Mouse (Mus musculus) splenic B cell, adult 2 months (primary cell): ENCODE results near the gene Hoxb1.

Source experiments
- DNase-seq: peaks from one replicate; pipeline ENCODE4 v3.0.0-alpha.2; 2011; ENCODE audit warnings: low read depth, low spot score
- H3K27me3 ChIP-seq: 2 replicates; pipeline ENCODE4 v1.6.1; 2012; ENCODE audit warnings: mild to moderate bottlenecking, low read length, moderate library complexity, mixed read lengths; ENCODE audit not compliant: control insufficient read depth, poor library complexity, insufficient read depth, severe bottlenecking
- H3K36me3 ChIP-seq: 2 replicates; pipeline ENCODE4 v1.6.1; 2012; ENCODE audit warnings: mild to moderate bottlenecking, low read length, moderate library complexity, mixed read lengths; ENCODE audit not compliant: control insufficient read depth, poor library complexity, insufficient read depth, severe bottlenecking

The Hoxb1 gene

GRCm38 (mm10) chr11:96414002-96414401 lies 48.5 kb downstream of the Hoxb1 start:
- no peak for DNase-seq
- Histone ChIP-seq H3K27me3 (no peaks in the 10 kb centered on the region), H3K36me3 (no peaks in the 10 kb centered on the region)
